Mouse (Mus musculus) B cell, adult (primary cell): ENCODE results near the gene Mthfsd. TPM values are rescaled to one million over a fixed set of nuclear protein-coding genes. Genes with fewer than 3 reads are reported as not detected.

Source experiments
- total RNA-seq: library from RNA; stranded (reverse); gene quantifications from 4 replicates; pipeline ENCODE4 v1.2.4, GENCODE M21; 2023; ENCODE audit not compliant: inconsistent age

Mthfsd gene
- total RNA-seq, result 24.4 to 30.0 TPM (median 26.4 TPM) in 4 replicates

DNA sequence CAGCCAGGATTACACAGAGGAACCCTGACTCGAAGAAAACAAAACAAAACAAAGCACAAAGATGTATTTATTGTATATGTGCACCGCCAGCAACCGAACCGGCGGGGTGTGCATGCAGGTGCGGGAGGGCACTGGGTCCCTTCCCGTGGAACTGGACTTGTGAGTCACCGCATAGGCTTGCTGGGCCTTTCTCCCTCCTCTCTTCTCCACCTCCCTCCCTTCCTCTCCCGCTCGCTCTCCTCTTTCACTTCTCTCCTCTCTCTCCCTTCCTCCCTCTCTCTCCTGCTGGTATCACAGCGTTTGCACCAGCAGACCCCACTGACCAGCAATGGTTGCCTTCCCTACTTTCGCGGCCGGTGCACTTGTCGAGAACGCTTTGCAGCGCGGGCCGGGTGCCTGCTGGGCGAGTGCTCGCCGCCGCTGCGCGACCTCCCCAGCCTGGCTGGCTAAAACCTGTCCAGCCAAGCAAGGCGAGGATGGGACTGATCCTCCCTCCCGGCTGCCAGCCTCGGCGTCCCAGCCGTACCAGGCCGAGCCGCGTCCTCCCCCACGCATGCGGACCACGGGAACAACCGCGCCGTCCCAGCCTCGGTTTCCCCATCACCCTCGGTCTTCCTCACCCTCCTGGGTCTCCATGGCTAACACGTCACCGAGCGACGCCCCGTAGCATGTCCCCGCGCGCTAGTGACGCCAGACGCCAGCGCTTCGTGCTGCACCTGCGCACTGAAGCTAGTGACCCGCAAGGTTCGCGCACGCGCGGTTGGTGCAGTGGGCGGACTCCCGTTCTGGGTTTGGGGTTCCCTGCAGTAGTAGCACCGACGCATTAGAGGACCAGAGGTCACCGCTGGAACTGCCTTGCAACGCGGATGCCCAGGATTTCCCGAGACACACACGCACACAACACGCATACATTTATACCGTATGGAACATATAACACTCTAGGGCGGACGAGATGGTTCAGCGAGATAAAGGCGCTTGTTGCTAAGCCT lies at the start of gene Mthfsd:
Gene Mthfsd, minus strand, starts transcription at position 725 of the 989 bp plus-strand sequence.

DNA sequence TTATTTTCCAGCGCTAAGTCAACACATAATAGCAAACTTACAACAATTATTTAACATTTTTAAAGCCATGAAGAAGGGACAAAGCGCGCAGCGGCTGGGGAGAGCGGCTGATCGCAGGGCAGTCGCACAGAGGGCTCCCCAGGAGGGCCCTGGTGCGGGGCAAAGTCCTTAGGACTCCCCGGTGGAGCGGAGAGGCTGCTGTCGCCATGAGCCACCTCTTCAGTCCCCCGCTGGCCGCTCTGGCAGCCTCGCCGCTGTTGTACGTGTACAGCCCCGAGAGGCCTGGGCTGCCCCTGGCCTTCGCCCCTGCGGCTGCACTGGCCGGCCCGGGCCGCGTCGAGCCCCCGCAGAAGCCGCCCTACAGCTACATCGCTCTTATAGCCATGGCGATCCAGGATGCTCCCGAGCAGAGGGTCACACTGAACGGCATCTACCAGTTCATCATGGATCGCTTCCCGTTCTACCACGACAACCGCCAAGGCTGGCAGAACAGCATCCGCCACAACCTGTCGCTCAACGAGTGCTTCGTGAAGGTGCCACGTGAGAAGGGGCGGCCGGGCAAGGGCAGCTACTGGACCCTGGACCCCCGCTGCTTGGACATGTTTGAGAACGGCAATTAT lies 19.7 kb upstream of the Mthfsd start, which contains the start of gene Foxl1:
Gene Foxl1, plus strand, starts transcription at position 185 of the 620 bp plus-strand sequence.

DNA sequence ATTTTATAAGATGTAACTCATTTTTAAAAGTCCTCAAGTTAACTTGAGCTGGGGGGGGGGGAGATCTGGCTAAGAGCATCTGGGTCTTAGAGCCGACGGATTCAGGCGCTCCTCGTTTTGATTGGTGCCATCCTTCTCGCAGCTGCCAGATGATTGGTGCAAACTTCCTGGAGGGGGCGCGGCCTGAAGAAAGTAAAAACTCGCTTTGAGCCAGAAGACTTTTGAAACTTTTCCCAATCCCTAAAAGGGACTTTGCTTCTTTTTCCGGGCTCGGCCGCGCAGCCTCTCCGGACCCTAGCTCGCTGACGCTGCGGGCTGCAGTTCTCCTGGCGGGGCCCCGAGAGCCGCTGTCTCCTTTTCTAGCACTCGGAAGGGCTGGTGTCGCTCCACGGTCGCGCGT lies 7.8 kb upstream of the Mthfsd start, which contains the start of gene Foxc2:
Gene Foxc2, plus strand, starts transcription at position 224 of the 400 bp plus-strand sequence.

GRCm38 (mm10) chr8:121084210-121084951 lies 23.8 kb downstream of the Mthfsd start, which contains the start of gene Foxf1:
Gene Foxf1, plus strand, starts transcription at chr8:121084386.

Other genes with a start within 250 kb of the Mthfsd start
- gene Foxf1, start 24.0 kb downstream of the Mthfsd start, total RNA-seq, result not detected in 4 replicates
- gene Foxc2, start 7.8 kb upstream of the Mthfsd start, total RNA-seq, result 0.19 TPM in 1 of 4 replicates, not detected in the others
- gene Foxl1, start 19.5 kb upstream of the Mthfsd start, total RNA-seq, result not detected in 4 replicates